Mouse (Mus musculus): ENCODE measurements around the gene Smim24. TPM values are rescaled to one million over a fixed set of nuclear protein-coding genes. Genes with fewer than 3 reads are reported as not detected.

The Smim24 gene
- polyA plus RNA-seq (2015; fragmentation: Illumina TruSeq; extraction: RNeasy Lipid Tissue Mini Kit (QIAGEN cat#74804); ENCODE audit: insufficient read depth, low replicate concordance): 9.5 TPM

GRCm38 (mm10) chr10:81392781-81393185 lies at the start of gene Smim24:
Smim24 (plus strand) TSS chr10:81393051.

GRCm38 (mm10) chr10:81350351-81351063 lies 42.3 kb upstream of the Smim24 start, which contains the start of gene Hmg20b:
Hmg20b (minus strand) TSS chr10:81350480.

GRCm38 (mm10) chr10:81356991-81357844 lies 35.6 kb upstream of the Smim24 start, which contains the start of gene Mfsd12:
Mfsd12 (plus strand) TSS chr10:81357491.

GRCm38 (mm10) chr10:81365672-81366476 lies 27.0 kb upstream of the Smim24 start, which contains the start of gene 4930404N11Rik:
4930404N11Rik (minus strand) TSS chr10:81365816.

GRCm38 (mm10) chr10:81377793-81378552 lies 14.9 kb upstream of the Smim24 start, which contains the start of gene Fzr1:
Fzr1 (minus strand) TSS chr10:81378516.

GRCm38 (mm10) chr10:81383802-81384604 lies 8.8 kb upstream of the Smim24 start, which contains the start of the genes Dohh and Gm48551:
Dohh (plus strand) TSS chr10:81384428.
Gm48551 (plus strand) TSS chr10:81384466.

GRCm38 (mm10) chr10:81388505-81389055 lies 4.3 kb upstream of the Smim24 start, which contains the start of gene Gm48552:
Gm48552 (plus strand) TSS chr10:81389005.

Other genes with a start within 250 kb of the Smim24 start
- gene Pias4, start 225.1 kb upstream of the Smim24 start, polyA plus RNA-seq (2015; fragmentation: Illumina TruSeq; extraction: RNeasy Lipid Tissue Mini Kit (QIAGEN cat#74804); ENCODE audit: insufficient read depth, low replicate concordance): 10.8 TPM
- gene Eef2, start 216.4 kb upstream of the Smim24 start, polyA plus RNA-seq (2015; fragmentation: Illumina TruSeq; extraction: RNeasy Lipid Tissue Mini Kit (QIAGEN cat#74804); ENCODE audit: insufficient read depth, low replicate concordance): 451 TPM
- 8.6 TPM for gene Dapk3, start 210.0 kb upstream of the Smim24 start, polyA plus RNA-seq (2015; fragmentation: Illumina TruSeq; extraction: RNeasy Lipid Tissue Mini Kit (QIAGEN cat#74804); ENCODE audit: insufficient read depth, low replicate concordance)
- not detected for gene 4930442H23Rik, start 209.2 kb upstream of the Smim24 start, polyA plus RNA-seq (2015; fragmentation: Illumina TruSeq; extraction: RNeasy Lipid Tissue Mini Kit (QIAGEN cat#74804); ENCODE audit: insufficient read depth, low replicate concordance)
- gene Nmrk2, start 191.0 kb upstream of the Smim24 start, polyA plus RNA-seq (2015; fragmentation: Illumina TruSeq; extraction: RNeasy Lipid Tissue Mini Kit (QIAGEN cat#74804); ENCODE audit: insufficient read depth, low replicate concordance): not detected
- 1.2 TPM for gene Atcay, start 162.2 kb upstream of the Smim24 start, polyA plus RNA-seq (2015; fragmentation: Illumina TruSeq; extraction: RNeasy Lipid Tissue Mini Kit (QIAGEN cat#74804); ENCODE audit: insufficient read depth, low replicate concordance)
- gene Zfr2, start 159.9 kb upstream of the Smim24 start, polyA plus RNA-seq (2015; fragmentation: Illumina TruSeq; extraction: RNeasy Lipid Tissue Mini Kit (QIAGEN cat#74804); ENCODE audit: insufficient read depth, low replicate concordance): 1.5 TPM
- gene Matk, start 140.1 kb upstream of the Smim24 start, polyA plus RNA-seq (2015; fragmentation: Illumina TruSeq; extraction: RNeasy Lipid Tissue Mini Kit (QIAGEN cat#74804); ENCODE audit: insufficient read depth, low replicate concordance): 4.6 TPM
- gene Mrpl54, start 126.1 kb upstream of the Smim24 start, polyA plus RNA-seq (2015; fragmentation: Illumina TruSeq; extraction: RNeasy Lipid Tissue Mini Kit (QIAGEN cat#74804); ENCODE audit: insufficient read depth, low replicate concordance): 28.9 TPM
- 11.9 TPM for gene Apba3, start 126.1 kb upstream of the Smim24 start, polyA plus RNA-seq (2015; fragmentation: Illumina TruSeq; extraction: RNeasy Lipid Tissue Mini Kit (QIAGEN cat#74804); ENCODE audit: insufficient read depth, low replicate concordance)
- 2.6 TPM for gene Tjp3, start 101.5 kb upstream of the Smim24 start, polyA plus RNA-seq (2015; fragmentation: Illumina TruSeq; extraction: RNeasy Lipid Tissue Mini Kit (QIAGEN cat#74804); ENCODE audit: insufficient read depth, low replicate concordance)
- 26.7 TPM for gene Pip5k1c, start 100.1 kb upstream of the Smim24 start, polyA plus RNA-seq (2015; fragmentation: Illumina TruSeq; extraction: RNeasy Lipid Tissue Mini Kit (QIAGEN cat#74804); ENCODE audit: insufficient read depth, low replicate concordance)
- 5.0 TPM for gene Cactin, start 71.9 kb upstream of the Smim24 start, polyA plus RNA-seq (2015; fragmentation: Illumina TruSeq; extraction: RNeasy Lipid Tissue Mini Kit (QIAGEN cat#74804); ENCODE audit: insufficient read depth, low replicate concordance)
- gene Tbxa2r, start 64.3 kb upstream of the Smim24 start, polyA plus RNA-seq (2015; fragmentation: Illumina TruSeq; extraction: RNeasy Lipid Tissue Mini Kit (QIAGEN cat#74804); ENCODE audit: insufficient read depth, low replicate concordance): 3.0 TPM
- gene Gipc3, start 49.8 kb upstream of the Smim24 start, polyA plus RNA-seq (2015; fragmentation: Illumina TruSeq; extraction: RNeasy Lipid Tissue Mini Kit (QIAGEN cat#74804); ENCODE audit: insufficient read depth, low replicate concordance): 0.59 TPM
- 30.0 TPM for gene Hmg20b, start 42.6 kb upstream of the Smim24 start, polyA plus RNA-seq (2015; fragmentation: Illumina TruSeq; extraction: RNeasy Lipid Tissue Mini Kit (QIAGEN cat#74804); ENCODE audit: insufficient read depth, low replicate concordance)
- 2.8 TPM for gene Mfsd12, start 35.6 kb upstream of the Smim24 start, polyA plus RNA-seq (2015; fragmentation: Illumina TruSeq; extraction: RNeasy Lipid Tissue Mini Kit (QIAGEN cat#74804); ENCODE audit: insufficient read depth, low replicate concordance)
- 0.18 TPM for gene 4930404N11Rik, start 27.2 kb upstream of the Smim24 start, polyA plus RNA-seq (2015; fragmentation: Illumina TruSeq; extraction: RNeasy Lipid Tissue Mini Kit (QIAGEN cat#74804); ENCODE audit: insufficient read depth, low replicate concordance)
- gene Fzr1, start 14.5 kb upstream of the Smim24 start, polyA plus RNA-seq (2015; fragmentation: Illumina TruSeq; extraction: RNeasy Lipid Tissue Mini Kit (QIAGEN cat#74804); ENCODE audit: insufficient read depth, low replicate concordance): 7.7 TPM
- gene Dohh, start 8.6 kb upstream of the Smim24 start, polyA plus RNA-seq (2015; fragmentation: Illumina TruSeq; extraction: RNeasy Lipid Tissue Mini Kit (QIAGEN cat#74804); ENCODE audit: insufficient read depth, low replicate concordance): 1.9 TPM
- gene Gm48551, start 8.6 kb upstream of the Smim24 start, polyA plus RNA-seq (2015; fragmentation: Illumina TruSeq; extraction: RNeasy Lipid Tissue Mini Kit (QIAGEN cat#74804); ENCODE audit: insufficient read depth, low replicate concordance): 3.2 TPM
- gene Gm48552, start 4.0 kb upstream of the Smim24 start, polyA plus RNA-seq (2015; fragmentation: Illumina TruSeq; extraction: RNeasy Lipid Tissue Mini Kit (QIAGEN cat#74804); ENCODE audit: insufficient read depth, low replicate concordance): 0.43 TPM
- 9.4 TPM for gene Nfic, start 62.6 kb downstream of the Smim24 start, polyA plus RNA-seq (2015; fragmentation: Illumina TruSeq; extraction: RNeasy Lipid Tissue Mini Kit (QIAGEN cat#74804); ENCODE audit: insufficient read depth, low replicate concordance)
- 0.15 TPM for gene Celf5, start 89.7 kb downstream of the Smim24 start, polyA plus RNA-seq (2015; fragmentation: Illumina TruSeq; extraction: RNeasy Lipid Tissue Mini Kit (QIAGEN cat#74804); ENCODE audit: insufficient read depth, low replicate concordance)
- 27.7 TPM for gene Ncln, start 103.3 kb downstream of the Smim24 start, polyA plus RNA-seq (2015; fragmentation: Illumina TruSeq; extraction: RNeasy Lipid Tissue Mini Kit (QIAGEN cat#74804); ENCODE audit: insufficient read depth, low replicate concordance)
- 15.6 TPM for gene S1pr4, start 107.1 kb downstream of the Smim24 start, polyA plus RNA-seq (2015; fragmentation: Illumina TruSeq; extraction: RNeasy Lipid Tissue Mini Kit (QIAGEN cat#74804); ENCODE audit: insufficient read depth, low replicate concordance)
- gene Gna15, start 131.2 kb downstream of the Smim24 start, polyA plus RNA-seq (2015; fragmentation: Illumina TruSeq; extraction: RNeasy Lipid Tissue Mini Kit (QIAGEN cat#74804); ENCODE audit: insufficient read depth, low replicate concordance): 9.4 TPM
- gene Gna11, start 152.1 kb downstream of the Smim24 start, polyA plus RNA-seq (2015; fragmentation: Illumina TruSeq; extraction: RNeasy Lipid Tissue Mini Kit (QIAGEN cat#74804); ENCODE audit: insufficient read depth, low replicate concordance): 15.2 TPM
- gene Aes, start 166.4 kb downstream of the Smim24 start, polyA plus RNA-seq (2015; fragmentation: Illumina TruSeq; extraction: RNeasy Lipid Tissue Mini Kit (QIAGEN cat#74804); ENCODE audit: insufficient read depth, low replicate concordance): 105 TPM
- gene Tle2, start 181.5 kb downstream of the Smim24 start, polyA plus RNA-seq (2015; fragmentation: Illumina TruSeq; extraction: RNeasy Lipid Tissue Mini Kit (QIAGEN cat#74804); ENCODE audit: insufficient read depth, low replicate concordance): 17.3 TPM
- 3.2 TPM for gene Tle6, start 208.0 kb downstream of the Smim24 start, polyA plus RNA-seq (2015; fragmentation: Illumina TruSeq; extraction: RNeasy Lipid Tissue Mini Kit (QIAGEN cat#74804); ENCODE audit: insufficient read depth, low replicate concordance)
- 9.3 TPM for gene BC025920, start 213.2 kb downstream of the Smim24 start, polyA plus RNA-seq (2015; fragmentation: Illumina TruSeq; extraction: RNeasy Lipid Tissue Mini Kit (QIAGEN cat#74804); ENCODE audit: insufficient read depth, low replicate concordance)
- 4.4 TPM for gene Sirt6, start 234.7 kb downstream of the Smim24 start, polyA plus RNA-seq (2015; fragmentation: Illumina TruSeq; extraction: RNeasy Lipid Tissue Mini Kit (QIAGEN cat#74804); ENCODE audit: insufficient read depth, low replicate concordance)
- 7.0 TPM for gene Ankrd24, start 235.5 kb downstream of the Smim24 start, polyA plus RNA-seq (2015; fragmentation: Illumina TruSeq; extraction: RNeasy Lipid Tissue Mini Kit (QIAGEN cat#74804); ENCODE audit: insufficient read depth, low replicate concordance)